Mouse (Mus musculus) layer of hippocampus, adult 8-10 months (tissue): ENCODE data around the gene Zfp65. TPM values are rescaled to one million over a fixed set of nuclear protein-coding genes. Genes with fewer than 3 reads are reported as not detected.
"Not testable (repeated sequence)": the region's sequence is repeated elsewhere in the genome, so short reads cannot be mapped to it uniquely, and the experiment has no call there.

Experiments
- DNase-seq, 2 experiments: peaks; one replicate each; pipeline ENCODE4 v3.0.0; 2022; ENCODE audit warnings: low spot score in 2 of 2
- total RNA-seq, 4 experiments: library from RNA; stranded (reverse); gene quantifications; 2 replicates each; pipeline ENCODE4 v1.2.4; 2022

Zfp65 gene
- total RNA-seq, result 10 to 100 TPM; 12.4 to 20.6 (median 16.4) TPM

DNA sequence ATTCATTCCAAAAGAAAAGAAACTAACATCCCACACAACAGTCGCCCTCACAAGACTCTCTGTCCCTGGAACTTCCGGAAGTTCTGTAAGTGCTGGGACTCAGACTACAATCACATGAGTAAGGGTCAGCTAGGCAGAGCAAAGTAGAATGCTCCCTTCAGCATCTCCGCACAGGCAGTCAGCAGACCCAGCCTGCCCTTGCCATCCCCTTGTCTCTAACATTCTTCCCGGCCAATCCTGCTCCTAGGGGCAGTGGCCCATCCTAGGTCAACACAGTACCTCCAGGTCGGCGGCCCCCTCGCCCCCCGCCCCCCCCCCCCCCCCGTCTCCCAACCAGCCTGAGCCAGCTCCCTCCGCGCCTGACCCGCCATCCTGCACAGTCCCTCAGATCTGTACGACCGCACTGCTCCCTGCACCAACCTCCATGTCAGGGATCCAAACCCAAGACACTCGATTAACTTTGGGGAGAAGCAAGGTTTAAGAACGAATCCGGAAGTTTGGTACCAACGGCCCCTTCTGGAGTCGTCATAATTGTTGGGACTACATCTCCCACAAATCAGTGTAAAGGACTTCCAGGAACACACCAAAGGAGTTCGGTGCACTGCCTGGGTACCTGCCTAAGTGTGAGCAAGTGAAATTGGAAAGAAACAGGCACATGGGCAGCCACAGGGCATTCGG, at the start of gene Zfp65:
Zfp65 (minus strand) TSS at position 533 of the 678 bp plus-strand sequence.
- peak; percentile 55 to 59 for DNase-seq

DNA sequence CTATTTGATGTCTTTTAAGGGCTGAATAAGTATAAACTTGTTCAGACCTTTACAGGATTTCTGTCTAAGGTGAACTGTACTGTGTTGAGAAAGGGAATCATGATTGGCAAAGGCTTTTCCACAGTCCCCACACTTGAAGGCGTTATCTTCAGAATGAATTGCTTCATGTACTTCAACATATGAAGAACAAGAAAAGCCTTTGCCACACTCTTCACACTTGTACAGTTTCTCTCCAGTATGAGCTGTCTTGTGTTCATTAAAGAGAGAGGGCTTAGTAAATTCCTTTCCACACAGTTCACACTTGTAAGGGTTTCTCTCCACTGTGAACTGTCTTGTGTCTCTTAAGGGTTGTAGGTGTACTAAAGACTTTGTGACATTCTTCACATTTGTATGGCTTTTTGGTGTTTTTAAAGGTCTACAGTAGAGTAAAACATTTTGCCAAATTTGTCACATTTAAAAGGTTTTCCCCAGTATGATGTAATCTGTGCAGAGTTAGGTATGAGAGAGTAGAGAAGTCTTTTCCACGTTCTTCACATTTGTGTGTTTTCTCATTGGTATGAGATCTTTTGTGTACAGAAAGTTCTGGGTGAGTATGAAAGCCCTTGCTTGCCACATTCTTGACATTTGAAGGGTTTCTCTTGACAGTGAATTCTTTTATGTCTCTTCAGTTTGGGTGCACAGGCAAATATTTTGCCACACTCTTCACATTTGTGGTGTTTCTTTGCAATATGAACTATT, 34.2 kb upstream of the Zfp65 start:
- DNase-seq, result no peak

DNA sequence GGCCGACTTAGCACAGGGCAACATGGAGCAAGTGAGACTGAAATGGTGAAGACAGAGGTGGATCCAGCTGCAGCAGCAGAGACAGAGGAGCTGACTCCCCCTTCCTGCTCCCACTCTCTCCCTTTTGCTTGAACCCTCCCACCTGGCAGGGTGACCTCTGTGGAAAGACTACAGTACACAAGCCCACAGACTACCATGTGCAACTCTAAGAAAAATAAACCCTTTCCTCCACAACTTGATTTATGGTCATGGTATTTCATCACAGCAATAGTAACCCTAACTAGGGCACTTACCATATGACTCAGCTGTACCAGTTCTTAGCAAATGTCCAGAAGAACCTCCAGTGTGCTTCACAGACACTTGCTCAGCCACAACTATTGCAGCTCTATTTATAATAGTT, 31.0 kb upstream of the Zfp65 start:
- no peak for DNase-seq

GRCm38 (mm10) chr13:67755761-67756160, 26.8 kb upstream of the Zfp65 start:
- DNase-seq, result no peak

- DNase-seq, result peak; percentile 25 to 47
Measured at GRCm38 (mm10) chr13:67754333-67755306, 25.6 kb upstream of the Zfp65 start, which contains the start of gene Zfp85. Zfp85 (minus strand) TSS chr13:67755228.

DNA sequence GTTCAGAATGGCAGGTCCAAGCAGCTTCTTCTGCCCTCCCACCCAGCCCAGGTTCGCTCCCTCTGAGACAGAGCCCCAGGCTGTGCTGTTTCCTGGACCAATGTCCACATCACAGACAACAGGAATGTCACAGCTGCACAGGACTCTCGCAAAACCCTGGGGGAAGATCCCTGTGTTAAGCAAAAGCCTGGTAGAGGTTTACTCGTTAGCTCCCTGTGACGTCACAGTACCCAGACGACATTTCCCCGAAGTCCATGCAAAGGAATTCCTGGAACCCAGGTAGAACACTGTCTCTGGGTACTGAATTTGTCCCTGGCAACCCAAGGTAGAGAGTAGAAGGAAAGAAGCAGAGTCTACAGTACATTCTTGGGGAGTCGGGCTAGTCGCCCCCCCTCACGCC, 14.9 kb upstream of the Zfp65 start:
- DNase-seq, result no peak

DNA sequence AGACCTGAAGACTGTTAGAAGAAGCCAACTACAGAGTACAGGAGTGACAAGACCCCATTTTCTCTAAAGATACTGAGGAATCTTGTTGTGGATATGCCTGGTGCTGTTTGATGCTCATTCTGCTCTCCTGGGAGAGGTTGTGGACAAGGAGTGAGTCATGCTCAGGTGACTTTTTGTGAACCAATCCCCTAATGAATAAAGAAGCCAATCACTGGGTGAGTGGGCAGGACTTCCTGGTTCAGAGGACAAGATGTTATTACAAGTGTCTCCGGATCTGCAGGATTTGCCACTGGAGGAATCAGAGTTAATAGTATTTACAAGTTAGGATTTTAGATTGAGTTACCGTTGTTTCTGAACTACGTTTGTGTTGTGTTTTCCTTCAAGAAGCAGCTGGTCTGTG, 14.0 kb upstream of the Zfp65 start:
- DNase-seq, result no peak

- DNase-seq, result not testable (repeated sequence)
Measured at GRCm38 (mm10) chr13:67734391-67734790, 5.4 kb upstream of the Zfp65 start.

GRCm38 (mm10) chr13:67729441-67729840, 468 bp upstream of the Zfp65 start:
- peak in 1 of 2 experiments; percentile 19 for DNase-seq

DNA sequence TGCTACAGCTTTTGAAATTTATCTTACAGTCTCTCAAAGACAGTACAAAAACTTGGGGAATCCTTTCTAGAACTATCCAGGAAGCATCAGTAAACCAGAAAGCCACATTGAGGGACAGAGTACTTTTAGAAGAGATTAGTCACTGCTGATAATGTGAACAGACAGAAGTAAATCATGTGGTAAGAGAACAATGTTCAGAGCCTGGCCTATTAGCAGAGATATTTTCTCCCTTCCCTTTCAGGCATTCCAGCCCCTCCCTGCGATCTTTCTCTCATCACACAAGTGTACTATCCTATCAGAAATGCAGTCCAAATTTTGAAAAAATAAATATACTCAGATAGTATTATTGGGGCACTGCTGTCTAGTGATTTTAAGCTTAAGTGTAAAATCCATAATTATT, 867 bp downstream of the Zfp65 start:
- no peak for DNase-seq

DNA sequence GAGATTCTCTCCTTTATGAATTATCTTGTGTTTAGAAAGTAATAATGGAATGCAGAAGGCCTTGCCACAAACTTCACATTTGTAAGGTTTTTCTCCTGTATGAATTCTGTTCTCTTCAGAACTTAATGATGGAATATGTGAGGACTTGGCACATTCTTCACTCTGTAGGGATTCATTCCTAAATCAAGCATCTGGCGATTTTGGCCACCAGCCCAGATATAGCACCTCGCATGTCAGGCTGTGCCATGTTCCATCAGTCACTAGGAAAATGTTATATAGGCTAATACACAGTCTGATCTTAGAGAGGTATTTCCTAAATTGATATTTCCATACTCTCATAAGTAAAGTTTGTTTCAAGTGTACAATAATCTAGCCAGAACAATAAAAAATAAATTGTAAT, 3.6 kb downstream of the Zfp65 start:
- DNase-seq, result not testable (repeated sequence)

DNA sequence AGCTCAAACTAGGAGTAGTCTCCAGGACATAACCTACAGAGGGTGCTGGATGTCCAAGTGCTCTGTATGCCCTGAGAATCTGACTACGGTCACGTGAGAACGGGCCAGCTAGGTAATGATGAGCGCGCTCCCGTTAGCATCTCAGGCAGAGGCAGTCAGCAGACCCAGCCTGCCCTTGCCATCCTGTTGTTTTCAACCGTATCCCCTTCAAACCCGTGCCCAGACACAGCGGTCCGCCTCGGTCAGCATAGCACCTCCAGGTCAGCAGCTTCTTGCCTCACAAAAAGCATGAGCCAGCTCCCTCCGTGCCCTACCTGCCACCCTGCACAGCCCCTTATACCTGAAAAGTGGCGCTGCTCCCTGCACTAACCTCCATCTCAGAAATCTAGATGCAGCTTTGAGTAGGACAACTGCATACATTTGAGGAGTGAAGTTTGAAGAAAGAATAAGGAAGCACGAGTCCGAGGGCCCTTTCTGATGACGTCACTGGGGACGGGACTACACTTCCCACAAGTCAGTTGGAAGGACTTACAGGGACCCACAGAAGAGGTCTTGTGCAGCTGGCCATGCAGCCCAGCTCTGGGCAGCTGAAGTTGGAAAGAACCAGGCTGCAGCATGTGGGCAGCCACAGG, 5.0 kb downstream of the Zfp65 start:
- peak; percentile 91 to 92 for DNase-seq

- no peak for DNase-seq
Measured at GRCm38 (mm10) chr13:67686971-67687370, 42.0 kb downstream of the Zfp65 start, which contains the start of gene Zfp738. Zfp738 (minus strand) TSS chr13:67687071.

DNA sequence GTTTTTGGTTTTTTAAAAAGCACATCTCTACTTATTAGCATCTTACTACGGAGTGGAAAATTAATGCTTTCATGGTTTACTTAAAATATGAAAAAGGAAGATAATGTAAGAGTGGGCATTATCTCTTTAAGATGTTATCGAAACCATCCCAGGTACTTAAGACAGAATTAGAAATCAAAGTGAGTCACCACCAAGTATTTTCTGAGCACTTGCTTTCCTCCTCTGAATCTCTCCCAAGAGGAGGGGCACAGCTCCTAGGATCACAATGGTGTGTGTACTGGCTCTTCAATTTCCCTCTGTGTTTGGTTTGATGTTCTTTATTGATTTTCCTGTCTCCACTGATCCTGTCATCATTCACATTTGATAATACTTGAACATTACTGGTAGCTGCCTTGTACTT, 45.1 kb downstream of the Zfp65 start:
- not testable (repeated sequence) for DNase-seq

GRCm38 (mm10) chr13:67682959-67683735, 45.8 kb downstream of the Zfp65 start:
- DNase-seq, result peak; percentile 84 to 89

DNA sequence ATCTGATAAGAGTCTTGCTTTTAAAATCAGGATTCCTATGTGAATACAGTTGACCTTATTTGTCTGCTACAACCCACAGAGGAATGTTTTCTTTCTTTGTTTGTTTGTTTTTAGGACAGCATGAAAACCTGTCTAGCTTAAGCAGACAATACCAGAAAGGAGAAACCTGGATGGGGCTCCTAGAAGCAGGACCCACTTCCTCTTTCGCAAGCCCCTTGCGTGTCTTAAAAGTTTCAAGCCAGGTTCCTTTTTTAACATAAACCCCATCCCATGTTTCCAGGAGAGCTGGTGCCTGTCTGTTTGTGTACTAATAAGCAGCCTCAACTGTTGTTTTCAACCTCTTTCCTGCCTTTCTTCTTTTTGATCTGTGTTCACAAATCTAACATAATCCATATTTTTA, 54.1 kb downstream of the Zfp65 start:
- DNase-seq, result no peak
